Mouse (Mus musculus) 3T3-L1 (cell line): Measurements from ENCODE around the gene Zfp9.

Source experiments
- DNase-seq: peaks from one replicate; pipeline ENCODE4 v3.0.0-alpha.2; 2015; ENCODE audit warnings: low read depth, low spot score

Gene Zfp9

DNA sequence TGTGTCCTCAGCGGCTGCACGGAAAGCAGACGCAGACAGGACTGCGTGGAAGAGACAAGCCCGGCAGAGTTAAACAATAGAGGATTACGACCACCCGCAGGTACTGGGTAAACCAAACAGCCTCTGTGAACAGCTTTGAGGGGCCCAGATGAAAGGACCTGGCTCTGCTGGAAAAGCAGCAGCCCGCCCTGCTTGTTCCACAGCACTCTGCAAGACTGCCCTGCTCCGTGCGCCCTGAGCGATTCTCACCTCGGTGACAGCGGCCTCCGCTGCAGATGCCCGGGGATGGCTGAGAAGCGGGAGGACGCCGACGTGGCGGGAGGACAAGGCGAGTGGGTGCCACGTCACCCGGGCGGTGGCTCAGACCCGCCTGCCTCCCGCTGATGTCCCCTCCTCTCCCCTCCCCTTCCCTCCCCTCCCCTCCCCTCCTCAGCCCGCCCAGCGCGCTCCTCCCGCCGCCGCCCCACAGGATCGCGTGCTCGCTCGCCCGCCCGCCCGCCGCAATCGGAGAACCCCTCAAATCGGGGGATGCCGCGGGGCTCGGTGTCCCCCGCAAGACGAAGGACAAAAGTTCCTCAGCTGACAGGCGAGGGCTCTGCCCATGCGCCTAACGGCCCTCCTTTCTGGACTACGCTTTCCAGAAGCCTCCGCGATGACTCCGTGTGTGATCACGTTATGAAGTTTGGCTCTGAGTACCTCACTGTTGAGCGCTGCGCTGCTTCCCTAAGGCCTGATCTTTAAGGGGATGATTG lies at the start of gene Zfp9:
Zfp9 (minus strand) TSS at position 364 of the 752 bp plus-strand sequence.
- DNase-seq: peak; percentile 86

DNA sequence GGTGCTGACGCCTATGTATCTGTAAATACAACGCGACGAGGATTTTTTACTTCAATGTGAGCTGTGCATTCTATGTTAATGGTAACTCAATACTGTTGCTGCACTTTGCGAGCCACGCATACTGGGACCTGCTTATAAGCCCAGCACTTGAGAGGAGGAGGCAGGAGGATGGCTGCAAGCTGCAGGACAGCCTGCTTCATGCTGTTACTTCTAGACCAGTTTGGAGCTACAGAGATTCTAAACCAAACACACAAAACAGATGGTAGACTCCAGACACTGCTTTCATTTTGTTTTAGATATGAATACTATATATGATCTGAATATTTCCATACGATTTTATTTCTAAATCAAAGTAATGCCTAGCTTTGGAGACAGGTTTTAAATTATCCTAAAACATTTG lies 41.5 kb upstream of the Zfp9 start:
- no peak for DNase-seq

DNA sequence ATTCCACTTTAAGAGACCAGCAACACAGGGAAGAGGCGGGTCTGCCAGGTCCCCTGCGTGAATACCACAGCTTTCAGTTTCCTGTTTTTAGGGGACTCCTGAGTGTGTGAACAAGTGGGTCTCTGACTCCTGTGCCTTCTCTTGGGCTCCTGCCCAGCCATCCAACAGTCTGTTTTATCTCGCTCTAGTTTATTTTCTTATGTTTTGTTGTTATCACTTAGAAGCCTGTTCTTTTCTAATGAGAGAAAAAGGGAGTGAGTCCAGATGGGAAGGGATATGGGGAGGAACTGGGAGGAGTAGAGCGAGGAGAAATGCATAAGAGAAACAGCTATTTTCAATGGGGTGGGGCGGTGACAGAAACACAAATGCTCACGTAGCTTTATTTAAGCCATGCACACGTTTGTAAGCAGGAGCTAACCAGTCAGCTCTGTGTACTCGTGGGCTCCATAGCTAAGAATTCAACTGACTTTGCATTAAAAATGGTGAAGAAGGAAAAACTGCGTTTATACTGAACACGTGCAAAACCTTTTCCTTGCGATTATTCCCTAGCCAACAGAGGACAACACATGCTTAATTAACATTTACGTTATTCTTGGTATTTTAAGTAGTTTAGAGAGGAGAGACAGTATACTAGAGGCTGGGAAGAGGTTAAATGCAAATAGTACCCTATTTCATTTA lies 34.4 kb upstream of the Zfp9 start:
- DNase-seq: no peak

DNA sequence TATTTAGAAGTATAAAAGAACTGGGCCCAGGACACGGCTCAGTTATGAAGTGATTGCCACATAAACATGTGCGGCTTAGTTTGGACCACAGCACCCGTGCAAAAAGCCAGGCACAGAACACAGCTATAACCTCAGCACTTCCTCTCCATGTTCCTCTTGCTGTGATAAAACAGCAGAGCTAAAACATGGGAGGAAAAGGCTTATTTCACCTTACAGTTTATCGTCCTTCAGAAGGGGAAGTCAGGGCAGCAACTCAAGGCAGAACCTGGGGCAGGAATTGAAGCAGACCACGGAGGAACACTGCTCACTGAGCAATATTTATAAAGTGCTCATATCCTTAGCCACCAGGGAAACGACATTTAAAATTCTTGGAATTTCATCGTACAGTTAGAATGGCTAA lies 19.9 kb upstream of the Zfp9 start:
- DNase-seq: no peak

DNA sequence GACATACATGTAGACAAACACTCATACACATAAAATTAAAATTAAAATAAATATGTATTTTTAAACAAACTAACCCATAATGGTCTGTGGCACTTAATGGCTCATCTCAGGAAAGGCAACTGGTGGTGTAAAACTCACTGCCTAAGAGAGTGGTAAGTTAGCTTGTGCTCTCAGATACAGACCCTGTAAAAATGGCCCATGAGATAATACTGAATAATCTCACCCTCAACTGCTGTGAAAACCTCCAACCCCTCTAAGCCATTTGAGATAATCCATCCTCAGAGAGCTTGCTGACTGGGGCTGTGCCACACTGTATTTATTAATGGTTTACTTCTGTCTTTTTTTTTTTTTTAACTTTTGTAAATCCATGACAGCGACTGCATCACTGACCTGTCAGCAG lies 3.0 kb upstream of the Zfp9 start:
- no peak for DNase-seq

DNA sequence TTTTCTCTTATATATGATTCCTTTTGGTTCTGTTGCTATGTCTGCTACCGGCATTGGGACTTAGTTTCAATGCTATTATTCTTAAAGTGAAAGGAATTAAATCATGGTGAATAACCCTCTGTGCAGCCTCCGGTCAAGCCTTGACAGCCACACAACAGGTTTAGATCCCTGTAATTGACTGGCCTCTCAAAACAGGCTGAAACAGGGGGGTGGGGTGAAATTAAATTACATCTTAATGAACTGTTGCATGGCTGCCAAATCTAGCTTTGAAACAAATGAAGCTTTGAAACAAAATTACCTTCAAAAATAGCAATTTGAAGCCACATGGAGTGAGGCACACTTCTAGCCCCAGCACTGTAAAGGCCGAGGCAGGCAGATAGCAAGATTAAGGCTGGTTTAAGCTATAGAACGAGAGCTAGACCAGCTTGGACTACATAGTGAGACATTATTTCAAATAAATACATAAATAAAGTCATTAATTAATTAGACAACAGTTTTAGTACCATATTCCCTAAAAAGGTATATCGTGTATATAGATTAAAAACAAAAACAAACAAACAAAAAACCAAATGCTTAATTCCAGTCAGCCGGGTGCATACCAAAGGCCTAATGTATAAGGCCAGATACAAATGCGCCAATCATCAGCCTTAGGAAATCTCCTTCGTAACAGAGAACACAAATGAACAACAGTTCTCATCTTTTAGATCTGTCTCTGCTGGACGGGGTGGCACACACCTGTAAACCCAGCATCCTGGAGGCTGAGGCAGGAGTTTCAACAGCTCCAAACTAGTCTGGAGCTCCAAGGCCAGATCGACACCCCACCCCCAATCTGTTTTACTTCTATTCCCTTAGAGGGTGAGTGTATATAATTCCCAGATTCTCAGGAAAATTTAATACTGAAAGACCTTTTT lies 990 bp downstream of the Zfp9 start:
- DNase-seq: peak; percentile 69

DNA sequence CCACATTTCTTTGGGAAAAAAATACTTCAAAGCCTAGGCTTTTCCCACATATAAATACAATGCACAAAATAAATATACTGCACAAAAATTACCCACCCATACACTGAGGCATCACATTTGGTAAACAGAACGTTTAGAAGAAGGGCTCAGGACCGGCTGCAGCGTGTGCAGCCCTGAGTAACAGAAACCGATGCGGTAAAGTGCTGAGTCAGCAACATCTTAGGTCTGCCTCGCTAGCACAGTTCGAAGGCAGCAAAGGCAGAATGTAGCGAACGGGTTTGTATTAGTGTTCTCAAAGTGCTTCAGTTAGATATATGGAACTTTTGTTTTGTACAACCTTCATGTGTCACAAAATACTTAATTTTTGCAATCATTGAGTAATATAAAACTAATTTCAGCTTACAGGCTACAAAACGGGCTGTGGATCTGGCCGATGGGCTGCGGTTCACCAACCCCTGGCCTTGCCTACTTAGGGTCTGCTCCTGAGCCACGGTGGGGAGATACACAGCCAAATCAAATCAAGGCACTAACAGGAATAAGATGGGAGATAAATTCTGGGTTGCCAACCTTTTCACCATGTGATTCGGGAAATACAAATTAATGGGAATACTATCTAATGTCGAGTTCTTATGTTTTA lies 16.9 kb downstream of the Zfp9 start:
- DNase-seq: no peak

DNA sequence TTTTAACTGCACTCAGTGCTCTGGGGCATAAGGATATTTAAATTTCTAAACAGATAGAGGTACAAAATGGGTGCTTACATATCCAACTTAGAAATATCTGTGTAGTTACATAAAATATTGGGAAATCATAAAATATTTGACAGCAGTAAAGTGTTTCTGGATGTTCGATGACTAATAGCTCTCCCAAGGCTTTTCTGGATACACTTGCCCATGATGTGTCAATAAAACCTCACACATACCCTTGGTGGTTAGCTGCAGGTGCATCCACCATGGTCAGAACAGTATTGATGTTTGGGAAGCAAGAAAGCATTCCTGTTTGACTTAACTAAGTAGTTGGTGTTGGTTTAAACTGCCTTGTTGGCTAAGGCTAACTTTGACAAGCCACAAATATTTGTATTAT lies 21.4 kb downstream of the Zfp9 start:
- no peak for DNase-seq

DNA sequence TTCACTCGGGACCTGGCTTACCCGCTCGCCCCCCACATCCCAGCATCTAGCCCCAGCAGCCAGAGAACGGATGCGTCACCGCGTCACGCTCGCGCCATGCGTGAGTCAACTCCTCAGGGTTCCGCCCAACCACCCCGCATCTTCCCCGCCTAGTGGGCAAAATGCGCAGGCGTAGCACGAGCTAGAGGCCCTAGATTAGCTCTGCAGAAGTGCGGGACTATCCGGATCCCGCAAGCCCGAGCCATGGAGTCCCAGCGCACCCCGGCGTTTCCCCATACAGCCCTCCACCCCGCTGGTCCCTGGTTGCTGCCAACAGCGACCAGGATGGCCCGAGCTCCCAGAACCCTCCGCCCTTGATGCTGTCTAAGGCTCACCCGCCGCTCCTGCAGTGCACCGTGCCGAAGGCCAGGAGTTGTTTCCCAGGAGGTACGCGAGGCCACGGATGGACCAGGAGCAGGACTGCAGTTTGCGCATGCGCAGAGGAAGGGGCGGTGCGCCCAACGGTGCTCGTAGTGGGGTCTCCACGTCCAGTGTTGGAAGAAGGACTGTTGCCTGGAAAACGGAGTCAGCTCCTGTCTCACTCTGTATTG lies 24.0 kb downstream of the Zfp9 start, which contains the start of gene Zfp248:
Zfp248 (minus strand) TSS at position 487 of the 590 bp plus-strand sequence.
- peak; percentile 95 for DNase-seq

DNA sequence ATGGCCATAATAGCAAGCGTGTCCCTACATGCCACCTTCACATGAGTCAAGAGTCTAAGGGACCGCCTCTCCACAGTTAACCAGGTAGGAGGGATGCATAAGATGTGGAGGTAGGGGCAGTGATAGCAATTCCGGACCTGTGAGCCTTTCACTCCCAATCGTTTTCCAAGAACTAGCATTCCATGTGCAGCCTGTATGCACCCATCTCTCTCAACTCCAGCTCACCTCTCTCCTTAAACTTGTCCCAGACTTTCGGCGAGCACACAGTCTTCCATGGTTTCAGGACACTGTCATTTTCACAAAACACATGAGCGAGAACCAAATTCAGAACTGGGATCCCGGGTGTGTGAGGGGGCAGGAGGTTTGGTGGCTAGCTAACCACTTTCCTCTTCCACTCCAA lies 24.7 kb downstream of the Zfp9 start:
- DNase-seq: peak; percentile 40

DNA sequence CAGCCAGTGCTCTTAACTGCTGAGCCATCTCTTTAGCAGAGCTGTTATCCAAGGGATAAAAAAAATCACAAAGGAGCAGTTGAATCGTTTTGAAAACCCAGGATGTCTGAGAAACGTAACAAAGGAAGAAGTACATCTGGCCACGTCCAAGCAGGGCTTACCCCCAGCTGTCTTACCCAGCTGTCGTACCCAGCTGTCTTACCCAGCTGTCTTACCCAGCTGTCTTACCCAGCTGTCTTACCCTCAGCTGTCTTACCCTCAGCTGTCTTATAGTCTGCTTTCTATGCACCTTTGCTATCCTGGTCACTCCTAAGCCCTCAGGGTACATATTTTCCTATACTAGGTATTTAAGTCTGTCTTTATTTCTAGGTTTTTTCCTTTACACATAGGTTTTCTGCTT lies 47.6 kb downstream of the Zfp9 start:
- no peak for DNase-seq

DNA sequence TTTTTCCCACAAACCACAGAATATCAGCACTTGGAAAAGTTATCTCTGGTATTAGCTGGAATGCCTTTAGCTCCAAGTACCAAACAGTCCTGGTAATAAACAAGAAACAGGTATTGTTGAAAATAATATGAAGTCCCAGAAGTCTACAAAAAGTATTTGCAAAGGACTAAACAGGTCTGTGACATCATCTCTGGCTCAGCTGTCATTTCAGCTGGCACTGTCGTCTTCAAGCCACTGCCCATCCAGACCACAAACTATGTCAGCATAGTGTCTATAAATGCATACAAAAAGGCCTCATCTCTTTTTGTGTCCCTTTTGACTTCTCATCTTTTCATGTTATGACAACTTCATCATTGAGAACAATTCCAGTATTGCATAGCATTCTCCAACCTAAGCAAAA lies 52.5 kb downstream of the Zfp9 start:
- DNase-seq: no peak

DNA sequence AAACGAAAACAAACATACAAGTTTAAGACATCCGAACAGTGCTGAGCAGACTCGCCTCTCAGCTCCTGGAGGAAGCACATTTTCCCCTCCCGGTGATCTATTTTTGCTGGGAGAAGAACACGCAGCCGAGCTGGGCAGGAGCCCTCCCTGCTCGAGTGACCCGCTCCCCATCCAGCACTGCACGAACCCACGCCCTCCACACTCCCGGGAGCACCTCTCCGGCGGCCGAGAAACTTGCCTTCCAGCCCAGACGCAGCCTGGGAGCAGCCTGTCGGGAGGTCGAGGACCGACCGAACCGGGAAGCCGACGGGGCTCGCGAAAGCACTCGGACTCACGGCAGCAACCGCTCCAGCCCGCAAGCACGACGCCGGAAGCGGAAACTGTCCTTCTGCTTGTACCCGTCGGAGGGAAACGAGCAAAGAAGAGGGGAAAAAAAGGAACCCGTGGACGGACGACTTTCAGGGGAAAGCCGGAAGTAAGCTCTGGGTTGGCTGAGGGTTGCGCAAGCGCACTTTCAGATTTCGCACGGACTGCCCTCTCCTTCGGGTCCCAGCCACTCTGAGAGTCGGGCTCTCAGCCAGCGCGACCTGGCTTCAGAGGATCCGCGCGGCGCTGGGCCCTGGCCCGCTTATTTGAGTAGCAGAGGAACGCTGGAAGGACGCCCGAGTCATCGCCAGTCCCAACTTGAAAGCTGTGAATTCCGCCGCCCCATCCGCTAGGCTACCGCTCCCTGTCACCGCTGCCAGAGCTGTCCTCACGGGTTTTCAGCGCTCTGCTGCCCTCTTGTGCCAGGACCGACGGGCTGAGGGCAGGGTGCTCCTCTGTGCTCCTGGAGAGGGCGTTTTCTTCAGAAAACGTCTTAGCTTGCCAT lies 59.8 kb downstream of the Zfp9 start, which contains the start of gene Bms1:
Bms1 (minus strand) TSS at position 425 of the 871 bp plus-strand sequence.
- peak; percentile 98 for DNase-seq
